Mouse (Mus musculus) frontal cortex, postnatal 14 days (tissue): Measurements from ENCODE around the gene Kcnab3.
"Not testable (repeated sequence)": the region's sequence is repeated elsewhere in the genome, so short reads cannot be mapped to it uniquely, and the experiment has no call there.

ENCODE experiments used
- DNase-seq, 2 experiments: peaks; one replicate each; pipeline ENCODE4 v3.0.0; 2022; ENCODE audit warnings: low spot score in 2 of 2

The Kcnab3 gene

DNA sequence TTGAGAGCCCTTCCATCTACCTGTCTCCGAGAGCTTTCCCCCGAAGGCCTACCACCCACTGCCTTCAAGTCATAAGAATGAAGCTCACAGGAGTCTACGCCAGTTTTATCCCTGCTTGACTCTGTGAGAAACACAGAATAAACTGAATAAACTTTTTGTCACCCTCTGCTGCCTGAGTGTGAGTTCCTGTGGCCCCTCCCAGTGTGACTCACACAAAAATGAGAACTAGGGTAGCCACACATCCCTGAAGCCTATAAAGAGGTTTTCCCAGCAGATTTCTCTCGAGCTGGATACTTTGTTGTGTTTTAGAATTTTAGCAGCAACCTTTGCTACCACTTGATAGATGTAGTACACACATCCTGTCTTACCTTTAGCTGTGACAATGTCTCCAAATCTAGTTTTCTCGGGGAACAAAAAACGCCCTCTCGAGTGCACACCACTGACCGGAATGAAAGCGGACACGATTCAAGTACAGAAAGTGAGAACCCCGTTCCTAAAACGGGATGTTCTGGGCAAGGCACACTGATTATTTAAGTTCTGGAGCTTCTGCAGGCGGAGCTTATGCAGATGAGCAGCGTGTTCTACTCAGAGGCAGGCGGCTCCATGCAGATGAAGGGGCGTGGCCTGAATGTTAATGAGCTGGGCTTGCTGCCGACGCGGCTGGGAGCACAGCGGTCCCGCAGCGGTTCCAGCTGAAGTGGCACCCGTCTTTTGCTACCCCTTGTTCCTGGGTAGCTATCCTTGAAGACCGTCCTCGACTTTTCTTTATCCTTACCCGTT, at the start of gene Kcnab3:
TSS of gene Kcnab3 (plus strand) at position 631 of the 780 bp plus-strand sequence.
- DNase-seq = peak; percentile 77 to 78

DNA sequence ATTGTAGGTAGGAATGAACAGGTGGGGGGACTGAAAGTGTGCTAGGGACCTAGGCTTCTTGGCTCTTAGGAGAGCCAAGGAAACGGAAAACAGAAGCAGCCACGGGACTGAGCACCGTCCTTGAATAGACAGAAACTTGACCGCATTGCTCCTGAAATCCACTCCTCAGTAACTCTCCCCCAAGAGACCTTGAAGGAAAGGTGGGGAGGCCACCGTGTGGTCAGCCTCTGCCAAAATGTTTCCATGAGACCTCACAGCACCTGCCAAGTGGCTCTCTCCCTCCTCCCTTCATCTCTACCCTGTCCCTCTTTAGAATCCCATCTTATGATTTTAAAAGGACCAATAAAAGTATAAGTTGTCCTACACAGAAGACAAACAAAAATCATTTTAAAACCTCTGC, 48.8 kb upstream of the Kcnab3 start:
- DNase-seq = no peak

DNA sequence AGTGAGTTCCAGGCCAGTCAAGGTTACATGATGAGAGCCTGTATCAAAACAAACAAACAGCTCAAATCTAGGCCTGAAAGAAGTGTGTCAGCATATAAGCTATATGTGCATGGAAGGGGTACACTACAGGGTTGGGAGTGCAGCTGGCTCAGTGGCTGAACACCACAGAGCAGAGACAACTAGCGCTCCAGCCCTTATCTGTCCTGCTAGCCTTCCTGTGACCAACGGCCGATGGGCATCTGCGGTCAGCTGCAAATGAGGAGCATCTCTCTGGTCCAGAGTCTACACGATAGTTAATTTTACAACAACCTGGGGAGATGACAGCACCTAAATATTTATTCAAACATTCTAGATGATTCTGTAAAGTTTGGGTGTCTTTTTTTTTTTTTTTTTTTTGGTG, 34.9 kb upstream of the Kcnab3 start:
- no peak for DNase-seq

DNA sequence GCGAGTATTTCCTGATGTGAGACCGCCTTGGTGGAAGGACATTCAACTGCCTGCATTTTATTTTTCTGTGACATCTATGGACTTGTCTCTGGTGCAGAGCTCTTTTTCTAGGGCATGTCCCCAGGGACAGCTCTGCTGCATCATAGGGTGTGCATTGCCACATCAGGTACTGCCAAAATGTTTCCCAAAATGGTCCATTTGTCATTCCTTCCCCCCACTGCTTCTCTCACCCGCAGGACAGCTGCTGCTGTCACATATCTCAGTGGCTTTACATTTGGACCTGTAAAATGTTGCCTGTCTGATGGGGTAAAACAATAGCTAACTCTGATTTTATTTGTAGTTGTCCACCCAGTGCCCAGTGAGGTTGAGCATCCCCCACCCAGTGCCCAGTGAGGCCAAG, 30.8 kb upstream of the Kcnab3 start:
- DNase-seq = no peak

DNA sequence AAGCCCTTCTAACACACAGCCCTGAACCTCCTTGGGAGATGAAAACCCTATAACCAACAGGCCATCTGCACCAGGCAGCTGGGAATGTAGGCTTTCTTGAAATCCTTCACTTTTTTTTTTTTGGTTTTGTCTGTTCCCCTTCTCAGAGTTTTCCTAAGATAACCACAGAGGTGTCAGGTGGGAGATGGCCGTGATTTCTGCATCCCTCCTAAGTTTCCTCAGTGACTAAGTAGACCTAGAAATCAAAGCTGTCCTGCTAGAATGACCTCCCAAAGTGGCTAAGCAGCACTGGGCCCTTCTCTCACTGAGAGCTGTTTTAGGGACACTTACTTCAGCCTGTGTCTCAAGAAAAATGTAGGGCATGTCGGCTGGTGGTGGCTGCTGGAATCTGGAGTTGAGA, 28.3 kb upstream of the Kcnab3 start:
- DNase-seq = no peak

DNA sequence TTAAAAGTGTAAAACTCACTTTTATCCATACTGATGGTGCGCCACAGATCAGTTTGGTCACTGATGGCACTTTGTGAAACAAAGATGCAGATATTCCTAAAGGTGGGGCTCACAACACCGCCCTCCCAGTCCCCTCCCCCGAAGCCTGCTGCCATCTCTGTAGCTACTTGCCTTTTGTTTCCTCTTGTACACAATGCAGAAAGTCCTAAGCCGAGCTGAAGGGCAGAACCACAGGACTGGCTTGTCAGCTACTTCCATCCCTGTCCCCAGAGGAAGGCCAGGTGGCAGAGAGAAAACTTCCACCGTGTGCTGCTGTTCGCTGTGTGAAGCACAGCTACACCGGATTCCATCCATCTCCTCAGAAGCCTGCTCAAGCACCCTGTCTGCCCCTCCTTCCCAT, 27.8 kb upstream of the Kcnab3 start:
- no peak for DNase-seq

DNA sequence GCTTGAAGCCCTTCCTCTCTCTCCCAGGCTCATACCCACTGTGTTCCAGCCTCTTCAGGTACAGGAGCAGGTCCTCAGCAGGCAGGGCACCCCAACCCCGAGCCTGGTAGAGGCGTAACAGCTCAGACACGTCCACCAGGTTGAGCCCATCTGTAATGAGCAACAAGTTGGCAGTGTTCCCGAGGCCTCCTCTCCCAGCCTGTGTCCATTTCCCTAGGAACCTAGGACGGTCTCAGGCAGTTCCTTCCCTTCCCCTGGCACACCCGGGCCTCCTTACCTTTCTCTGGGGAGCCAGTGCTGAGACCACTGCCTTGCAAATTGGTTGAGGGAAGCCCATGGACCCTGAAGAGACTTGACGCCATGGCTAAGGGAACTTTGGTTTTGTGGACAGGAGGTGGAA, 23.2 kb upstream of the Kcnab3 start:
- no peak for DNase-seq

DNA sequence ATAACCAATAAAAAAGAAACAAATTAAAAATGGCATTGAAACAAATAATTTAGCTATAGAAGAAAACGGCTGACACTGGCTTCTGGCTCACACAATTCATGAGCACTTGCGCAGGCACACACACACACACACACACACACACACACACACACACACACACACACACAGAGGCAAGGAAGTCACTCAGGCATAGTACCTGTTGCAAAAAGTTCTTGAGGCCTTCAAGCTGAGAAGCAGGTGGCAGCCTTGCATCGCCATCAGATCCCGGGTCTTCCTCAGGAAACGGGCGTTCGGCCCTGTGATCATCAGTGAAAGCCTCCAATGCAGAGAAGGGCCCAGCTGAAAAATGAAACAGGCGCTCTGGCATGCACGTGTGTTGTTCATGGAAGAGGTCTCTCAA, 20.8 kb upstream of the Kcnab3 start:
- no peak for DNase-seq

DNA sequence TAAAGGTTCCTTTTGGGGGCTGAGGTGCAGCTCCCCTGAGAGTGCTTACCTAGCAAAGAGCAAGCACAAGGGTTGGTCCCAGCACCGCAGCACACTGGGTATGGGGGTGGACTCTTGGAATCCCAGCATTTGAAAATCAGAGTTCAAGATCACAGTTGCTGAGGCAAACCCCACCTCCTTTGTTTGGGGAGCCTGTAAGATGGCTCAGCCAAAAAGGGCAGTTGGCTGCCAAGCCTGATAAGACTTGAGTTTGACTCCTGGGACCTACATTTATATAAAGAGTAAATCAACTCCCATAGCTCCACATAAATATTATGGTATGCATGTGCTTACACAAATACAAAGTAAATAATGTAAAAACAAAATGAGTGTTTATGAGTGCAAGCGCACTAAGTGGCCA, 20.0 kb upstream of the Kcnab3 start:
- DNase-seq = no peak

DNA sequence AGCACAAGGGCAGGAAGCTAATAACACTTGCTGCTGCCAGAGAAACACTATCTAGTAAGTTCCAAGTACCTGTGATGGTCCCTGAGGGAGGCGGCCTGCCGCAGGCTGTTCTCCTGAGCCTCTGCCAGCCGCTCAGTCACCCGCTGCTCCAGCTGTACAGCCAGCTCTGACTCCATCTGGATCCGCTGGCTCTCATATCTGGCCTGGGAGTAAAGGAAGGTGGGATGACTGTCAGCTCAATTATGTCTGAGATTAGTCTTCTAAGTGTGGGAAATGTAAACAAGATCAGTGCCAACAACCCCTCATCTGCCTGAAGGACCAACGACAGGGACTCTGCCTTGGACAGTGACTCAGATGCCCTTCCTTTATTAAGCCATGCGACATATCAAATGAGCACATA, 14.8 kb upstream of the Kcnab3 start:
- no peak for DNase-seq

DNA sequence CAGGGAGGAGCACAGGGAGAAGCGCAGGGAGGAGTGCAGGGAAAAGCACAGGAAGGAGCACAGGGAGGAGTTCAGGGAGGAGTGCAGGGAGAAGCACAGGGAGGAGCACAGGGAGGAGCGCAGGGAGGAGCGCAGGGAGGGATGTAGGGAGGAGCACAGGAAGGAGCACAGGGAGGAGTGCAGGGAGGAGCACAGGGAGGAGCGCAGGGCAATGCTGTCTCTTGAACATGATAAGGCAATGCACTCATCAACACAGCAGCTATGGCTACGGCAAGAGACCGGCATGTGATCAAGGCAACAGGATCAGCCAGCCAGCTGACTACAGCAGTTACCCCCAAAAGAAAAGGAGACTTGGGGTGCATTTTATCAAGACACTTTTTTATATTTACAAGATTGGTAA, 9.7 kb upstream of the Kcnab3 start:
- DNase-seq = no peak

DNA sequence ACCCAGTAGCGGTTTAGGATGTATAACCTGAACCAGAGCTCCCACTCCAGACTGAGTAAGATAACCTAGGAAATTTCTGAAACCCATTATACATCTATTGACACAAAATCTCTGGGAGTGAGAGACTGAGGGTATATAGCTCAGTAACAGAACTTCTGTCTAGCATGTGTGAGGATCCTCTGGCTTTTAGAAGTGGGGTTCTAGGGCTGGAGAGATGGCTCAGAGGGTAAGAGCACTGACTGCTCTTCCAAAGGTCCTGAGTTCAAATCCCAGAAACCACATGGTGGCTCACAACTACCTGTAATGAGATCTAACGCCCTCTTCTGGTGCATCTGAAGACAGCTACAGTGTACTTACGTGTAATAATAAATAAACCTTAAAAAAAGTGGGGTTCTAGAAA, 8.1 kb upstream of the Kcnab3 start:
- DNase-seq = not testable (repeated sequence)

DNA sequence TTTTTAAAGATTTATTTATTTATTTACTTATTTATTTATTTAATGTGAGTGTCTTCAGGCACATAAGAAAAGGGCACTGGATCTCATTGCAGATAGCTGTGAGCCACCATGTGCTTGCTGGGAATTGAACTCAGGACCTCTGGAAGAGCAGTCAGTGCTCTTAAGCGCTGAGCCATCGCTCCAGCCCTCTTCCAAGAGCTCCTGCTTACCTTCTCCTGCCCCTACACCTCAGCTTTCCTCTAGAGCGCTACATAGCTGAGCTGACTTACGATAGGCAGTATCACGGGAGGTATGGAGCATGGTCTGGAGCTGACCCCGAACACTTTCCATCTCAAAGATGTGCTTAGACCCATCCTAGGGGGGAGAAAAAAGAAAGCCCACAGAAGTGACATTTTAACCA, 4.5 kb upstream of the Kcnab3 start:
- DNase-seq = no peak

DNA sequence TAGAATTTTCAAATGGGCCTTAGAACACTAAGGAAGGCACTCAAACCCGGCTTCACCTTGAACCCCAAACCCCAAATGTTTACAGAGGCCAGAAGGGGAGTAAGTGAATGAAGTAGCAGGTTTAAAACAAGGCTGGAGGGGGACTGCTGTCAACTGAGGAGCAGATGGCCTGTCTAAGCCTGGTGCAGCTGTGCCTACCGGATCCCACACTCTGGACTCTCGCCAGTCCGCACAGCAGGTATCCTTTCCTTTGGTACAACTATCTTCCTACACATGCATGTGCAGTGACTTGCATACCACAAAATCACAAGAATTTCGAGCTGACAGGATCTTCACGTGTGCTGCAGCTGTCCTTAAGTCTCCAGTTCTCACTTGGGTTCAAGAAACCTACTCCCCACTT, 4.0 kb upstream of the Kcnab3 start:
- DNase-seq = no peak

DNA sequence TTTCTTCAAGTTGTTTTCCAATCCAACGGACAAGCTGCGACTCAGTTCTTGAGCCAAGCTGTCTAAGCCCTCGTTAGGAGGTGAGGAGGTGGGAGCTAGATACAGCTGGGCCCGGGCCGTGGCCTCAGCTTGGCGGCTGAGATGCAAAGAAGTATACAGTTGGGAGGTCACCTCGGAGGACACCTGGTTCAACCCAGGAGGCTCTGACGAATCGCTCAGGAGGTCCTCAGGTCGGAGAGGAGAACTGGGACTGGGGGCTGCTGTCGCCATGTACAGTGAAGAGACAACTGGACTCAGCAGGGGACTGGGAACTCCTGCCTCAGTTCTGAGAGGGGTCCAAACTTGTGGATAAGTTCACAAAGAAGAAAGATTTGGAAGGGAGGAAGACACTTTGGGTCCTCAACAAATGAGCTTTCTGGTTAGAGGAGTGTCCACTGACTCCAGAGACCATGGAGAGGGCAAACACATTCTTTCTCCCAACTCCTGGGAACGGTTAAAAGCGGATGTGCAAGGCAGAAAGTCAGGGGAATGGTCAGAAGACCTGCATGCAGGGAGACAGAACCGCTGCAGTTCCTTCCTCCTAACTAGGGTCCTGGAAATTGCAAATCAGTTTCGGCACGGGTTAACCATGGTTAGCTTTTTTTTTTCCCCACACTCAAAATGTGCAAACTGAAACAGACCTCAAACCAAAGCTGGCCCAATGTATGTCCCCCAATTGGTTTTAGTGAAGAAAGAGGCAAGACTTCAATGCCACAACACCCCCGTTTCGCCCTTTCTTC, 3.2 kb upstream of the Kcnab3 start:
- DNase-seq = no peak

DNA sequence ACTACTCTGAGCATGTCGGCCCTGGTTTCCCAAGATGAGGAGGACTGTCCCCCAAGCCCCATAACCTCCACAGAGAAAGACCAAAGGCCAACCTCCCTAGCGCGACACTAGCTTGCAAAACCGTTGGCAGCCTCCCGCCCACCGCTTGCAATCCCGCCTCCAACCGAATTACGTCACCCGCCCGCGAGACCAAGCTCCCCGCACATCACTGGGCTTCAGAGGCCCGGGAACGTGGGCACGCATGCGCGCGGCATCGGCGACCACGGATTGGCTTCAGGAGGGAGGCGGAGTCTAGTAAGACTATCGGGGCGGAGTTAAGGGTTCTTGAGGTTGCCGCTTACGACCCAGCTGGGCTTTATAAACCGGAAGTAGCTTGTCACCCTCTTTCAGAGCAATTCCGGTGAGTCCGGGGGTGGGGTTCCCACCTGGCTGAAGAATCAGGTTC, 2.4 kb upstream of the Kcnab3 start, which contains the start of the genes Cntrob and Trappc1:
TSS of gene Cntrob (minus strand) at position 109 of the 445 bp plus-strand sequence.
TSS of gene Trappc1 (plus strand) at position 314 of the 445 bp plus-strand sequence.
- peak; percentile 98 to 99 for DNase-seq

DNA sequence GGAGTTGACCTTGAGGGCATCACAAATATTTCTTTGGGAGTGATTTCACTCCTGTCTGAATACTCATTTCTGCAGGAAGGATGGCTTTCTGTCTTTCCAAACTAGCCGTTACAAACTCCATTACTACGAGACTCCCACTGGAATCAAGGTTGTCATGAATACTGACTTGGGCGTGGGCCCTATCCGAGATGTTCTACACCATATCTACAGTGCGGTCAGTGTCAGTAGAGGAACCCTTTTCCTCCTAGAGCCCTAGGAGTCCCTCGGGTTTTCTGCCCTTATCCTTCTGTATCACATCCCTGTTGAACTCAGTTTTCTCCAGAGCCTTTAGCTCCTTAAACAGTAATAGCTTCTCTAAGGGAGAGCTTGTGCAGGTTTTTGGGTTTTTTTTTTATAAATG, 1.3 kb upstream of the Kcnab3 start:
- DNase-seq = no peak

DNA sequence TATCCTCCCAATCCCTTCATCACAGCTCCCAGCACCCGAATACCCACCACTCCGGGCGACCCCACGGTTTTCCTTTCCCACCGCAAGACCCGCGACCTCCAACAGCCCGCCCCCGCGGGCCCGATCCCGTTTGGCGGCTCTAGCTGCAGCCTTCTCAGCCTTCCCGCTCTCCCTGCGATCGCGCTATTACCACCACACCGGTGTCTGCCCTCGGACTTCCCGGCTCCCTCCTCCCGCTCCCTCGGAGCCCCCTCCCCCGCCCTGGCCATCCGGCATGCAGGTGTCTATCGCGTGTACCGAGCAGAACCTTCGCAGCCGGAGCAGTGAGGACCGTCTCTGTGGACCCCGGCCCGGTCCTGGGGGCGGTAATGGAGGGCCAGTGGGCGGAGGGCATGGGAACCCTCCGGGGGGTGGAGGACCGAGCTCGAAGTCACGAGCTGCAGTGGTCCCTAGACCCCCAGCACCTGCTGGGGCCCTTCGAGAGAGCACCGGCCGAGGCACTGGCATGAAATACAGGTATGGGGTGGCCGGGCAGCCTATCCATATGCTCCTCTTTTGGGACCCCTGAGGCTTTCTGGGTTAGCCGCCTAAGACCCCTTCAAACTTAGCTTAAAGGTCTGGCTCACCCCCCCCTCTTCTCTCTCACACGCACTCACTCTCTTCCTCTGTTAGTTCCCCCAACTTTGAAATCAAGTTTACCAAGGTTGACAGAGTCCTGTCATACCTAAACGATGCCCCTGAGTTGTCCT, 524 bp downstream of the Kcnab3 start:
- no peak for DNase-seq

DNA sequence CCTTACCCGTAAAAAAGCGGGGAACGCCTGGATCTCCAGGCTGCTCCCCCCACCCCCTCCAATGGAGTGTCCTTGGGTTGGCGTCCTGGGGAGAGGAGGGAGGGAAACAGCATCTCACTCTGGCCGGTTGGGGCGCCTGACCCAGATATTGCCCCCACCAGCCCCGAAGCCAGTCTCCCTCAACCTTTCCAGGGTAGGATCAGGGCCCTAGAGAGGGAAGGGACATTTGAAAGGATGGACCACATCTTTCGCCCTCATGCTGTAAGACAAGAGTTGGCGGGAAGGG, 1.0 kb downstream of the Kcnab3 start:
- no peak for DNase-seq

DNA sequence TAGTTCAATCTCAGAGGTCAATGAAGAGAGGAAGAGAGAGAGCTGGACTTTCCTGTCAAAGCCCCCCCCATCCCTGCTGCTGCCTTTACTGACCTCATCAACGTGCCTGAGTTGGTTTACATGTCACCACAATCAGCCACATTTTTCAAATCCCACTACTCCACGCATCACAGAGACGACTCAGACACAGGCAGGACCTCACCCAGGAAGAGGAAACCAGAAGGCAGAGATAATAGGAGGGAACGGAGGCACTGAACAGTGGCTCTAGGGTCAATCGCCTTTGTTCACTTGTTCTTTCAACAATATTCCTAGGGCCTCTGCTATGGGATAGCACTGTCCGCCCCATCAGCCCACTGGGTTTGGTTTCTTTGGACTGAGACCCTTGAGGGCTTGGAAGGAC, 1.6 kb downstream of the Kcnab3 start:
- DNase-seq = no peak

DNA sequence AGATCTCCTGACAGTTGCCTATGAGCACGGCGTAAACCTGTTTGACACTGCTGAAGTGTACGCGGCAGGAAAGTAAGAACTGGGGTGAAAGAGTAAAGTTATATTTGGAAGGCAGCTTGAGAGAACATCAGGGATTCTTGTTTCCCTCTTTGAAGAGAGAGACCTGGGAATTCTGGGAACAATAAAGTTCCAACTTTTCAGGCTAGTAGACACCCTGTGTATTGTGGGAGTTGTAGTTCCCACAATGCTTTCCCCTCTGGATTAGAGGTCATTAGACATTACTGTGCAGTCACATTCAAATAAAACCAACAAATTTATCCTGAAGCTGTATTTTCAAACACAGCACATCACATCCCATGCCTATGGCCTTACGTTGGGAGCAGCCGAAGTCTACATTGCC, 2.5 kb downstream of the Kcnab3 start:
- DNase-seq = no peak

DNA sequence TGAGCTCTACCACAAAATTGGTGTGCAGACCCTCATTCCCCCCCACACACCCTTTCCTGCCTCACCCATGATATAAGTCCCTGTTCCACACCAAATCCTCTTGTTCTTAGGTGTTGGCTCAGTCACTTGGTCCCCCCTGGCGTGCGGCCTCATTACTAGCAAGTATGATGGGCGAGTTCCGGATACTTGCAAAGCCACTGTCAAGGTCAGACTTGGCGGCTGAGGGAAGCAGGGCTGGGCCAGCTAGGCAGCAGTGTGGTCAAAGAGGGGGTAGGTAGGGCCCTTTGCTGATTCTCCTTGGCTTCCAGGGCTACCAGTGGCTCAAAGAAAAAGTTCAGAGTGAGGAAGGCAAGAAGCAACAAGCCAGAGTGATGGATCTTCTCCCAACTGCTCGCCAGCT, 5.1 kb downstream of the Kcnab3 start:
- no peak for DNase-seq
